Mouse (Mus musculus) limb, embryonic 14.5 days (tissue): ENCODE measurements around the gene Gm12166. TPM values are rescaled to one million over a fixed set of nuclear protein-coding genes. Genes with fewer than 3 reads are reported as not detected.

ENCODE experiments used
- ATAC-seq: fragments of 200-750 bp; cut with Nextera tagmentation; 2 replicates; pipeline ENCODE4 v1.8.0; 2017; ENCODE audit warnings: low read depth, moderate number of reproducible peaks, moderate TSS enrichment; ENCODE audit not compliant: low FRiP score
- DNase-seq: peaks from one replicate; pipeline ENCODE4 v3.0.0-alpha.2; 2015; ENCODE audit warnings: low spot score
- H3K27ac ChIP-seq: fragments of 300-500 bp; sonication (generic); replicated peaks from 2 replicates; pipeline ENCODE4 v1.5.1; 2014; ENCODE audit warnings: low read depth, mild to moderate bottlenecking, low read length, moderate library complexity, mixed read lengths
- H3K27me3 ChIP-seq: fragments of 300-500 bp; sonication (generic); 2 replicates; pipeline ENCODE4 v1.6.1; 2014; ENCODE audit warnings: low read length, mixed read lengths; ENCODE audit not compliant: control insufficient read depth, insufficient read depth
- H3K36me3 ChIP-seq: fragments of 300-500 bp; sonication (generic); 2 replicates; pipeline ENCODE4 v1.6.1; 2014; ENCODE audit warnings: mild to moderate bottlenecking, low read length, moderate library complexity, mixed read lengths; ENCODE audit not compliant: control insufficient read depth, insufficient read depth
- H3K4me1 ChIP-seq: fragments of 300-500 bp; sonication (generic); 2 replicates; pipeline ENCODE4 v1.6.1; 2014; ENCODE audit warnings: antibody characterized with exemption, low read length, mixed read lengths; ENCODE audit not compliant: control insufficient read depth, insufficient read depth
- H3K4me2 ChIP-seq: fragments of 300-500 bp; sonication (generic); replicated peaks from 2 replicates; pipeline ENCODE4 v1.6.1; 2014; ENCODE audit warnings: low read depth, mild to moderate bottlenecking, low read length, moderate library complexity; ENCODE audit not compliant: severe bottlenecking
- H3K4me3 ChIP-seq: fragments of 300-500 bp; sonication (generic); replicated peaks from 2 replicates; pipeline ENCODE4 v1.5.1; 2014; ENCODE audit warnings: low read length
- H3K9ac ChIP-seq: fragments of 300-500 bp; sonication (generic); 2 replicates; pipeline ENCODE4 v1.6.1; 2014; ENCODE audit warnings: mild to moderate bottlenecking, low read depth, low read length, moderate library complexity; ENCODE audit not compliant: severe bottlenecking
- H3K9me3 ChIP-seq: fragments of 300-500 bp; sonication (generic); 2 replicates; pipeline ENCODE4 v1.6.1; 2016; ENCODE audit warnings: low read length; ENCODE audit not compliant: control insufficient read depth
- POLR2A ChIP-seq: fragments of 200-500 bp; IDR thresholded peaks from 2 replicates; pipeline ENCODE4 v1.8.0; 2012; ENCODE audit warnings: inconsistent platforms, mild to moderate bottlenecking, moderate library complexity, borderline replicate concordance; ENCODE audit not compliant: insufficient read depth, insufficient read length; ENCODE audit errors: extremely low read depth
- WGBS: fragments of 180-500 bp; shearing (Covaris S2); extraction: QIAGEN DNeasy Blood & Tissue Kit; methylation state at CpG from one replicate; pipeline ENCODE4 v1.1.7; 2014; 5-methylcytosine and 5-hydroxymethylcytosine counted together
- polyA plus RNA-seq, 2 experiments: library from polyadenylated mRNA; depleted of rRNA in 1 of 2; stranded (reverse) in 1 of 2; unstranded in 1 of 2; fragments of >200 nt; fragmentation: Nextera tagmentation in 1 of 2; extraction: Ambion mirVana in 1 of 2; gene quantifications; 2 replicates each; pipeline versions ENCODE4 v1.2.1 to v1.2.3; 2012 to 2014

Gm12166 gene
- polyA plus RNA-seq, 2 experiments, result 4.7 to 4.8 TPM

DNA sequence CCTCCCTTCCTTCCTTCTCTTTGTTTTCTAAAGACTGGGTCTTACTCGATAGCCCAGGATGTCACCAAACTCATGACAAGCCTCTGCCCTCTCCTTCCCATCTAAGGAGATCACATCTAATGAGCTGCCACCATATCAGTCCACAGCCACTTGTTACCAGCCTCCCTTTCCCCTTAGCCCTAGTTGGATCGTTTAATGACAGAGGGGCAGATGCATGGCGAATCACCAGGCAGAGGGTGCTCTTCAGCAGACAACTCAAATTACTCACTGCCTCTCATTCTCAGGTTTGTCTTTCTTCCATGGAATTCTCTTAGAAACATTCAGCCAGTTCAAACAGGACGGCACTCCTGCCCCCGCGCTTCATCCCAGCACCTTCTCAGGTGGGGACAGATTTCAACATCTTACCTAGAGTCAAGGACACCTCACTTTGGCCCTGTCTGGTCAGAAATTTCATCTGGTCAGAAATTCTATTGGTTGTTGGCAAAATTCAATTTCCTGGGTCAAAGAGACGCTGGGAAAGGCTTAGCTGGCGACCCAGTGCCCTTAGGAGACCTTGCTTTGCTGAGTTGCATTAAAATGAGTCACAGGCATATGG is 20.4 kb upstream of the Gm12166 start:
- Histone ChIP-seq H3K27me3 (no peaks in the 10 kb centered on the region), H3K4me2 (no peak overlapping the region), H3K4me3 (no peak overlapping the region), H3K9ac (no peak overlapping the region), H3K9me3 (no peaks in the 10 kb centered on the region), H3K4me1 (peaks cover 51% of the 10 kb centered on the region), H3K27ac (peak overlapping the region; percentile 65; the same call in 1 of the 2 replicates), H3K36me3 (peaks cover 10% of the 10 kb centered on the region; the same call in 1 of the 2 replicates)
- no peak for TF ChIP-seq POLR2A
- 55% methylated on average over 8 of the region's 8 CpGs for WGBS
- no peak for DNase-seq
- no peak; the same call in 1 of the 2 replicates for ATAC-seq

DNA sequence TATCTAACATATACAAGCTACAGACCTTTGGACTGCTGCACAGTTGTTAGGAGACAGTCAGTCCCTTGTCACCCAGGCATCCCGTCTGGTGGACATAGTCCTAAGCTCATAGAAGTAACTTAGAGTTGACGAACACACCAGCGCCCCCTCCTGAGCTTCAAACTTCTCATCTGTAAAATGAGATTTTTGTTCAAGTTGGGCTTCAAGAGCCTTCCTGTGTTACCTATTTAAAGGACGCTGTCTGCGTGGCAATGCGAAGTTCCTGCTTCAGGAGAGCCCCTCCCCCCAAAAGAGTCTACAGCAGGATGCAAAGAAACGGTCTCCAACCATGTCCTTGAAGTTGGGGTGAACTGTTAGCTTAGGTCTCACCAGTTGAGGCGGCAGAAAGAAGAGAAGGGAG is 18.7 kb upstream of the Gm12166 start:
- Histone ChIP-seq H3K9me3 (no peaks in the 10 kb centered on the region), H3K4me1 (peaks cover 51% of the 10 kb centered on the region), H3K9ac (no peak overlapping the region), H3K4me2 (no peak overlapping the region), H3K27ac (no peak overlapping the region), H3K27me3 (no peaks in the 10 kb centered on the region), H3K36me3 (peaks cover 13% of the 10 kb centered on the region), H3K4me3 (no peak overlapping the region)
- no peak for TF ChIP-seq POLR2A
- WGBS, result 66% methylated on average over 8 of the region's 8 CpGs
- DNase-seq (no peak), ATAC-seq (no peak)

DNA sequence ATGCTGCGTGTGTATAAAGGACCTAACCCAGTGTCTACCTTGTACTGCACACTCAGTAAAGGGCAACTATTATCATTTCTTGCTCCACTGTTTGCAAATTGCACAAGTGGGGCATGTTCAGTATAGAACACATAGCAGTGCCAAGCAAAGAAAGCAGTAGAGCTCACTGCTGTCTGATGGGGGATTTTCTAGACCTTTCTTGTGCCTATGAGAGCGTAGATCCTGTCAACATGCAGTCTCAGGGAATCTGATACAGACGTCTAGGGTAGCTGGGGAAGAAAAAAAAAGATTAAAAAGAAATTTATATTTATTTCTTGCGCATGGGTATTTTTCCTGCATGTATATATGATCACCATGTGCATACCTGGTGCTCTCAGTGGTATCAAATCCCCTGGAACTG is 18.0 kb upstream of the Gm12166 start:
- H3K4me3 ChIP-seq, result no peak overlapping the region
- DNase-seq (no peak), ATAC-seq (no peak)
- no peak overlapping the region for H3K4me2 ChIP-seq
- no peak overlapping the region for H3K9ac ChIP-seq
- H3K27ac ChIP-seq, result peak overlapping the region; percentile 93; the same call in 1 of the 2 replicates
- no peak for TF ChIP-seq POLR2A
- no peaks in the 10 kb centered on the region for H3K27me3 ChIP-seq
- peaks cover 16% of the 10 kb centered on the region for H3K36me3 ChIP-seq
- no peaks in the 10 kb centered on the region for H3K9me3 ChIP-seq
- 81% methylated on average over 4 of the region's 4 CpGs for WGBS
- H3K4me1 ChIP-seq, result peaks cover 52% of the 10 kb centered on the region

DNA sequence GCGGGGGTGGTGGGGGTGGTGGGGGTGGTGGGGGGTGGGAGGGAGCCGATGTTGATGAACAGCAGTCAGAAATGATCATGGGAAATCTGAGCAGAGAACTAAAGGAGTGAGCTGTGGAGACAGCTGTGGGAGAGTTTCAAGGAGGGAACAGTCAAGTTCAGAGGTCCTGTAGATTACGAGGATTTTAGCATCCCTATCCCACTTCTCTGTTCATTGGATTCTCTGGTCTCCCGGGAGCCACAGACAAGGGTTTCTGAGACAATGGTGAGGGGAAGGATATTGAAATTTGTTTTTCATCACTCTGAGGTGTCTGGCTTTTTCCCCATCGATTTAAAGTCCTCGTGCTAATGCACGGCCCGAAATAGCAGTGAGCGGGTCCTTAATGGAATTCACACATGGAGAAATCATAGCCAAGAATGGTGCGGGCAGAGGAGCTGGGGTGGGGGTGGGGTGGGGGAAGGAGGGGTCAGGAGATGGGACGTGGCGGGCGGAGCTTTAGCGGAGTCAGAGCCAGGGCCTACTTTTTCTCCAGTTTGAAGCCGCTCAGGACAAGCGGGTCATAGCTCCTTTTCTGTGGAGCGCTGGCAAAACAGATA is 17.4 kb upstream of the Gm12166 start:
- Histone ChIP-seq H3K27me3 (no peaks in the 10 kb centered on the region), H3K27ac (peak overlapping the region; percentile 93), H3K4me3 (no peak overlapping the region), H3K4me2 (no peak overlapping the region), H3K36me3 (peaks cover 20% of the 10 kb centered on the region), H3K9me3 (no peaks in the 10 kb centered on the region), H3K4me1 (peaks cover 58% of the 10 kb centered on the region), H3K9ac (no peak overlapping the region)
- DNase-seq (peak; percentile 57), ATAC-seq (peak; percentile 47)
- WGBS, result 28% methylated on average over 17 of the region's 17 CpGs
- TF ChIP-seq POLR2A, result no peak

DNA sequence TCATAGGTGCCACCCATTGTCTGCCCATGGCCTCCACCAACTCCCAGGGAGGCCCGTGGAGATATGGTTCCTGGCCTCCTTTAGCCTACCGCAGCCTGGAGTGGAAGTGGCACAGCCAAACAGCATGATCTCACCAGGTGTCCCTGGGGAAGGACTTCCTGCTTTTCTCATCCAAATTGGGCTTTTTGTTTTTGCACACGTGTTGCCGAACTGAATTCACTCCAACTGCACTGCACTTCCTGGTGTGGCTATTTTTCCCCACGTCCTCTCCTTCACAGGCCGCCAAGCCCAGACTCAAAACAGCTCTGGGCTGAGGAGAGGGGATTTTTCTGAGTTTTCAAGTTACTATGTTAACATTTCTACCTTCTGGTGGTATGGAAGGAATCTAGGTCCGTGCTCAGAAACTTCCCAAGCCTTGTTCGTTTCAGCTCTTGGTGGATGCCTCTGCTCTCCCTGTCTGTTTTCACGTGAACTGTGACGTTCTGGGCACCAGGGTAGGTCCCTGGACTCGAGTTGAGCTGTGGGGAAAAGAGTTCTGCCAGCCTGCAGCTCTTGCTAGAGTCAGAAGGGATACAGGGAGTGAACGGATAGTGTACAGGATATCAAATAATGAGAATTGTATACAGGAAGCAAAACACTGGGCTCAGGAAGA is 16.8 kb upstream of the Gm12166 start:
- peaks cover 18% of the 10 kb centered on the region for H3K36me3 ChIP-seq
- H3K4me1 ChIP-seq, result peaks cover 54% of the 10 kb centered on the region
- ATAC-seq, result 0 out of 2 replicates have a peak, but pooled peaks have one; percentile 7
- H3K4me3 ChIP-seq, result no peak overlapping the region
- H3K27me3 ChIP-seq, result no peaks in the 10 kb centered on the region
- no peak for TF ChIP-seq POLR2A
- H3K27ac ChIP-seq, result peak overlapping the region; percentile 93
- H3K9me3 ChIP-seq, result no peaks in the 10 kb centered on the region
- DNase-seq, result peak; percentile 66
- WGBS, result 21% methylated on average over 12 of the region's 12 CpGs
- H3K9ac ChIP-seq, result no peak overlapping the region
- H3K4me2 ChIP-seq, result no peak overlapping the region
